26 mouse cellular contexts compared by ENCODE assay signal in the genomic region with DNA sequence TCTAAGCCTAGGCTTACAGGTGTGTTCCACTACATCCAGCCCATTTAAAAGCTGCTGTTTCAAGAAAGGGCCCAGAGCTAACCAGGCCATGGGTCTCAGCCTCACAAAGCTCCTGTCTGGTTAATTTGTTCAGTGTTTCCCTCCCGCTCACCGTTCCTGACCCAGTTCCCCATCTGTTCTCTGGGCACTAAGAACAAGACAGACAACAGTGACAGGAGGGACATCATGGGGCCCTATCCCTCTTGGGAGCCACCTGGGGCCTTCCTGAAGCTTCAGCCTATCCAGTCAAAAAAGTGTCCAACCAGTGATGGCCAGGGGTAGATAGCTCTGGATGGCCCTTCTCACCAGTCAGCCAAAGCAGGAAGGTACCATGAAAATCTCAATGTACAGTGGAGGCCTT. TPM values are rescaled to one million over a fixed set of nuclear protein-coding genes. Genes with fewer than 3 reads are reported as not detected.
DNase-seq lines count a peak whose midpoint lies in the region; ATAC-seq and TF ChIP-seq lines count a peak whose summit lies in the region.
"Had no signal": no experiment of that assay in that cellular context is flagged by ENCODE, and none has a peak within 500 bp of the region (broad histone marks: within the 10 kb centered on the region; RNA-seq: fewer than 3 reads in every experiment).

No protein-coding gene starts in this region.

- no peaks in the 10 kb centered on the region for H3K9me3 ChIP-seq in midbrain, embryonic 14.5 days (ENCODE audit: control insufficient read depth, low read length)
- H3K9me3 ChIP-seq: embryonic facial prominence, embryonic 10.5 days; forebrain, embryonic 13.5 days; heart, embryonic 13.5 days; hindbrain, embryonic 12.5 days had no signal

- DNase-seq in brain, adult 2 months (ENCODE audit: low read depth, low spot score), result peak; percentile 90
- DNase-seq in cerebellum, adult 11-12 months, result peak; percentile 85
- peak; percentile 86 for DNase-seq in cerebellum, adult 9-10 months
- peak; percentile 75 to 78 for DNase-seq in cerebellum, postnatal 25 days
- DNase-seq in heart, adult 2 months, result no peak
- no peak for DNase-seq in thymus, postnatal 25 days
- no peak for DNase-seq in midbrain, embryonic 14.5 days
- DNase-seq: adrenal gland, postnatal 14 days; forebrain, postnatal 0 days; gastrocnemius, adult 2 months; gastrocnemius, postnatal 25 days; heart, postnatal 36 days had no signal

- no peak for TF ChIP-seq CTCF in heart, adult 2 months (IDR thresholded peaks at IDR 0.05)

- H3K4me3 ChIP-seq in heart, adult 2 months, result no peak overlapping the region
- H3K4me3 ChIP-seq in midbrain, embryonic 14.5 days (replicated peaks; ENCODE audit: low read depth, low read length), result no peak overlapping the region
- H3K4me3 ChIP-seq: embryonic facial prominence, embryonic 10.5 days; forebrain, embryonic 13.5 days; gastrocnemius, adult 2 months; heart, embryonic 13.5 days; hindbrain, embryonic 12.5 days had no signal

- H3K79me2 ChIP-seq in heart, adult 2 months (replicated peaks; ENCODE audit: control insufficient read depth, insufficient read depth, low read length), result no peaks in the 10 kb centered on the region

- no peaks in the 10 kb centered on the region for H3K4me1 ChIP-seq in heart, adult 2 months (ENCODE audit: control insufficient read depth, insufficient read depth, low read length)
- H3K4me1 ChIP-seq in midbrain, embryonic 14.5 days (ENCODE audit: control insufficient read depth, insufficient read depth, low read length), result peaks cover 5% of the 10 kb centered on the region; the same call in 1 of the 2 replicates

- H3K27ac ChIP-seq in heart, adult 2 months, result no peak overlapping the region
- H3K27ac ChIP-seq in midbrain, embryonic 14.5 days (replicated peaks; ENCODE audit: low read depth, low read length), result no peak overlapping the region
- H3K27ac ChIP-seq: embryonic facial prominence, embryonic 10.5 days; forebrain, embryonic 13.5 days; gastrocnemius, adult 2 months; heart, embryonic 13.5 days; hindbrain, embryonic 12.5 days had no signal

- TF ChIP-seq POLR2A in heart, adult 2 months (IDR thresholded peaks at IDR 0.05; ENCODE audit: insufficient read depth, low read depth, low read length), result no peak

- no peak for TF ChIP-seq EP300 in heart, adult 2 months (IDR thresholded peaks at IDR 0.05; ENCODE audit: insufficient read depth, low read depth, low read length)

- H3K27me3 ChIP-seq in heart, adult 2 months (ENCODE audit: control insufficient read depth, insufficient read depth, low read length), result no peaks in the 10 kb centered on the region
- H3K27me3 ChIP-seq in midbrain, embryonic 14.5 days (ENCODE audit: control insufficient read depth, insufficient read depth, low read length), result no peaks in the 10 kb centered on the region
- H3K27me3 ChIP-seq: forebrain, embryonic 13.5 days had no signal

- H3K4me2 ChIP-seq in midbrain, embryonic 14.5 days (ENCODE audit: low read length), result no peak overlapping the region
- H3K4me2 ChIP-seq: forebrain, embryonic 13.5 days; heart, embryonic 13.5 days; hindbrain, embryonic 12.5 days had no signal

- no peaks in the 10 kb centered on the region for H3K36me3 ChIP-seq in heart, adult 2 months (ENCODE audit: control insufficient read depth, insufficient read depth, low read length)
- H3K36me3 ChIP-seq in midbrain, embryonic 14.5 days (ENCODE audit: control insufficient read depth, insufficient read depth, low read length), result no peaks in the 10 kb centered on the region
- H3K36me3 ChIP-seq: embryonic facial prominence, embryonic 10.5 days; heart, embryonic 13.5 days; hindbrain, embryonic 12.5 days had no signal

- 93% methylated on average over 2 of the region's 2 CpGs for WGBS in heart, adult 2 months
- 90% methylated on average over 2 of the region's 2 CpGs for WGBS in midbrain, embryonic 14.5 days

- no peak overlapping the region for H3K9ac ChIP-seq in heart, adult 2 months (ENCODE audit: low read depth, low read length)
- H3K9ac ChIP-seq in midbrain, embryonic 14.5 days (replicated peaks; ENCODE audit: low read length), result no peak overlapping the region
- H3K9ac ChIP-seq: forebrain, embryonic 13.5 days; forebrain, postnatal 0 days; heart, embryonic 13.5 days; hindbrain, embryonic 12.5 days had no signal

- intact Hi-C loops in heart, adult 2 months (cut with DNase I), result no loop called here

- no peak for ATAC-seq in midbrain, embryonic 14.5 days (ENCODE audit: low FRiP score, low TSS enrichment)
- ATAC-seq: activated CD4-positive, CD25-positive, alpha-beta regulatory T cell, adult 4 months; forebrain, embryonic 13.5 days; forebrain, postnatal 0 days; hindbrain, embryonic 16.5 days; inflammation-experienced regulatory T-cells, adult 6 months; intestine, postnatal 0 days; Patski had no signal

RNA-seq across cellular contexts. Expression of gene Kcna10, which starts 20.1 kb away (rescaled TPM):
- total RNA-seq in heart, adult 2 months (2021), result not detected
- polyA plus RNA-seq in heart, adult 2 months (2012; rRNA removed), result not detected in 2 replicates
- not detected in 2 replicates for polyA plus RNA-seq in midbrain, embryonic 14.5 days (2014; fragmentation: Nextera tagmentation; extraction: Ambion mirVana)
- total RNA-seq: adrenal gland, adult 18-20 months; adrenal gland, postnatal 14 days; CH12.LX; forebrain, postnatal 0 days; granulocyte monocyte progenitor cell, adult 5-6 weeks; heart, postnatal 36 days had no signal
- polyA plus RNA-seq: activated CD4-positive, CD25-positive, alpha-beta regulatory T cell, adult 4 months; embryonic facial prominence, embryonic 10.5 days; embryonic facial prominence, embryonic 14.5 days; forebrain, embryonic 13.5 days; forebrain, postnatal 0 days; heart, embryonic 13.5 days; heart, postnatal 0 days; hindbrain, embryonic 12.5 days; hindbrain, embryonic 16.5 days; inflammation-experienced regulatory T-cells, adult 6 months; intestine, postnatal 0 days; Patski had no signal

RNA-seq across cellular contexts. Expression of gene Cym, which starts 58.8 kb away (rescaled TPM):
- not detected for total RNA-seq in heart, adult 2 months (2021)
- 0.12 TPM in 1 of 2 replicates, not detected in the other for polyA plus RNA-seq in heart, adult 2 months (2012; rRNA removed)
- 0.17 TPM in 1 of 2 replicates, not detected in the other for polyA plus RNA-seq in midbrain, embryonic 14.5 days (2014; fragmentation: Nextera tagmentation; extraction: Ambion mirVana)
- total RNA-seq: adrenal gland, postnatal 14 days; CH12.LX; forebrain, postnatal 0 days; gastrocnemius, adult 2 months; gastrocnemius, postnatal 25 days; granulocyte monocyte progenitor cell, adult 5-6 weeks; heart, postnatal 36 days had no signal
- polyA plus RNA-seq: embryonic facial prominence, embryonic 14.5 days; forebrain, postnatal 0 days; hindbrain, embryonic 12.5 days; Patski had no signal

Comparison
In these comparisons a context has a peak if more than half of its experiments do, and no peak if none do; other contexts are left out.
1. DNase-seq: peak in brain, adult 2 months (single experiment), cerebellum, adult 11-12 months (single experiment), cerebellum, adult 9-10 months (single experiment) and cerebellum, postnatal 25 days (2 of 2); none in heart, adult 2 months (0 of 2), thymus, postnatal 25 days (single experiment) and midbrain, embryonic 14.5 days (single experiment).